Mouse (Mus musculus) stomach, embryonic 15.5 days (tissue): ENCODE results near the gene Gnb1l. TPM values are rescaled to one million over a fixed set of nuclear protein-coding genes. Genes with fewer than 3 reads are reported as not detected.

ENCODE experiments used
- ATAC-seq: fragments of 200-750 bp; cut with Nextera tagmentation; 2 replicates; pipeline ENCODE4 v1.8.0; 2017; ENCODE audit warnings: low read depth, moderate number of reproducible peaks, moderate TSS enrichment; ENCODE audit not compliant: insufficient read depth, low FRiP score
- H3K27ac ChIP-seq: fragments of 300-500 bp; sonication (generic); 2 replicates; pipeline ENCODE4 v1.5.1; 2015; ENCODE audit warnings: mild to moderate bottlenecking, inconsistent platforms
- H3K27me3 ChIP-seq: fragments of 300-500 bp; sonication (generic); replicated peaks from 2 replicates; pipeline ENCODE4 v1.6.1; 2015; ENCODE audit warnings: inconsistent platforms
- H3K36me3 ChIP-seq: fragments of 300-500 bp; sonication (generic); 2 replicates; pipeline ENCODE4 v1.6.1; 2015; ENCODE audit warnings: inconsistent platforms
- H3K4me1 ChIP-seq: fragments of 300-500 bp; sonication (generic); 2 replicates; pipeline ENCODE4 v1.6.1; 2015; ENCODE audit warnings: inconsistent platforms
- H3K4me2 ChIP-seq: fragments of 300-500 bp; sonication (generic); 2 replicates; pipeline ENCODE4 v1.6.1; 2015; ENCODE audit warnings: mild to moderate bottlenecking, inconsistent platforms
- H3K4me3 ChIP-seq: fragments of 300-500 bp; sonication (generic); replicated peaks from 2 replicates; pipeline ENCODE4 v1.5.1; 2015; ENCODE audit warnings: inconsistent platforms
- H3K9ac ChIP-seq: fragments of 300-500 bp; sonication (generic); 2 replicates; pipeline ENCODE4 v1.6.1; 2015; ENCODE audit warnings: inconsistent platforms
- H3K9me3 ChIP-seq: fragments of 300-500 bp; sonication (generic); 2 replicates; pipeline ENCODE4 v1.6.1; 2016; ENCODE audit warnings: inconsistent platforms
- WGBS: fragments of 180-500 bp; shearing (Covaris S2); methylation state at CpG from one replicate; pipeline ENCODE4 v1.1.7; 2015; 5-methylcytosine and 5-hydroxymethylcytosine counted together
- polyA plus RNA-seq: library from polyadenylated mRNA; unstranded; fragments of >200 nt; fragmentation: Nextera tagmentation; extraction: Ambion mirVana; gene quantifications from 2 replicates; pipeline ENCODE4 v1.2.1, GENCODE M21; 2015

Gnb1l gene
- 13.1 and 14.1 TPM in 2 replicates for polyA plus RNA-seq

DNA sequence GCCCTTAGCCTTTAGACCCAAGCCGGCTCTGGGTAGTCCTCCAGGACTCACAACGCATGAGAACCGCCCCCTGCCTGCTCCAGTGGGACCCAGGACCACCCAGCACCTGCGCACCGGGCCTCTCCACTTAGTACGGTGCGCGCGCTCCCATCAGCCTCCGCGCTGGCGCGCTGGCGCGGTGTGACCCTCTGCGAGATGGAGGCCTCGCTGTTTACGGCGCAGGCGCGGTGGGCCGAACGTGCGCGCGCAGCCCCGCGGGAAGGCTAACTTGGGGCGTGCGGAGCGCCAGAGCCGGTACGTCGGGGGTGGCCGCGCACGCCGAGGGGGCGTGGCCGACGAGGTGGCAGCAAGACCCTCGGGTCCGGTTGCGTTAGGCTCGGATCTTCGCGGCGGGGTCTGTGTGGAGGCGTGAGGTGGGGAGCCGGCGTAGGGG is at the start of gene Gnb1l, which contains the start of gene Rtl10:
Gene Gnb1l, plus strand, starts transcription at position 156 of the 433 bp plus-strand sequence.
Gene Rtl10, plus strand, starts transcription at position 344 of the 433 bp plus-strand sequence.
- WGBS = under 1% methylated on average over 51 of the region's 51 CpGs
- Histone ChIP-seq H3K4me3 (peak within 1 kb of the TSS; percentile 83), H3K9me3 (no peaks in the 10 kb centered on the region), H3K27me3 (no peaks in the 10 kb centered on the region), H3K4me2 (peak within 1 kb of the TSS; percentile 77), H3K27ac (peak within 1 kb of the TSS; percentile 63), H3K9ac (peak within 1 kb of the TSS; percentile 67), H3K4me1 (peaks cover 15% of the 10 kb centered on the region), H3K36me3 (peaks cover 10% of the 10 kb centered on the region; the same call in 1 of the 2 replicates)
- ATAC-seq = peak; percentile 98

DNA sequence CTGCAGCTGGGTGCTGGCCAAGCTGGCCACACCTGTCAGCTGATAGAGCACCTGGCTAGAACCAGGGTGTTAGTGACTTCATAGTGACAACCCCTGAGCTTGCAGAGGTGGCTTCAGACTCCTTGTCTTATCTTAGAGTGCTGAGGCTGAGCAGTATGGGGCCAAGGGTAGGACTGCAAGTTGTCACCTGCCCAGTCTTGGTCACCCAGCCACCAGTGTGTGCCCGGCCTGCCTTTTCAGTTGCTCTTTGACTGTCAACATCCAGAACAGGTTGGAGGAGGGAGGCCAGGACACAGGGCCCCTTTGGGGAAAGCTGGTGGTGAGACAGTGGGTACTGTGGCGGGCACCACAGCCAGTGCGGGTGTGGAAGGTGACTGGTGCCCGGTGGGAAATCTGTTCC is 49.5 kb upstream of the Gnb1l start:
- Histone ChIP-seq H3K27me3 (no peaks in the 10 kb centered on the region), H3K9me3 (no peaks in the 10 kb centered on the region), H3K4me3 (no peak overlapping the region), H3K9ac (no peak overlapping the region), H3K27ac (no peak overlapping the region), H3K4me2 (no peak overlapping the region), H3K4me1 (0 out of 2 replicates have a peak, but pooled peaks cover 8% of the 10 kb centered on the region), H3K36me3 (peaks cover 4% of the 10 kb centered on the region; the same call in 1 of the 2 replicates)
- ATAC-seq = no peak
- WGBS = 87% methylated on average over 4 of the region's 4 CpGs

DNA sequence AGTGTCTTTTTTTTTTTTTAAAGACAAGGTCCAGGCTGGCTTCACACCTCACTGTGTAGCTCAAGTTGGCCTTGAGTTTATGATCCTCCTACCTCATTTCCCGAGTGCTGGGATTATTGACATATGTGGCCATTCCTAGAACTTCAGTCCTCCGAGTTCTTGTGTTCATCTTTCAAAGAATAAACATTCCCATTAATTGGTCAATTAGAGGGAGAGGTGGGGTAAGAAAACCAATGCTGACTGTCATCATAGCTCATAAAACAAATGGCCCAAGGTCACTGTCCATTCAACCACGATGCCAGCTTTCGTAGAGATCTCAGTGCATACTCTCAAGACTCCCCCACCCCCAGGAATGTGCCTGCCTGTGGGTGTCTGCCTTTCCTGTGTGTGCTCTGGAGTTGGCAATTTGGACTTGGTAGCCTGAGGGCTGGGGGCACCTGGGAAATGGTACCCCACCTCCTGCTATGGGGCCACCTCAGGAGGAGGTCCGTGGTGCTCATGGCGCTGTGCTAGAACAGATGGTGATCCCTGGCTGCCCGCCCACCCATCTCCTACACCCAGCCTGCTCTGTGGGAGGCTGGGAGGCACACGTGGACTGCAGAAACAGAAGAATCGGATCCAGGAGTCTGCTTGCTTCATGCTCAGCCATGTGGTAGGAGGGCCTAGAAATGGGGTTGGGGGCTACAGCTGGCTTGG is 46.9 kb upstream of the Gnb1l start:
- Histone ChIP-seq H3K27ac (no peak overlapping the region), H3K4me3 (no peak overlapping the region), H3K4me1 (0 out of 2 replicates have a peak, but pooled peaks cover 8% of the 10 kb centered on the region), H3K9me3 (no peaks in the 10 kb centered on the region), H3K27me3 (no peaks in the 10 kb centered on the region), H3K9ac (no peak overlapping the region), H3K4me2 (no peak overlapping the region), H3K36me3 (peaks cover 4% of the 10 kb centered on the region; the same call in 1 of the 2 replicates)
- ATAC-seq = no peak
- WGBS = 55% methylated on average over 9 of the region's 9 CpGs

DNA sequence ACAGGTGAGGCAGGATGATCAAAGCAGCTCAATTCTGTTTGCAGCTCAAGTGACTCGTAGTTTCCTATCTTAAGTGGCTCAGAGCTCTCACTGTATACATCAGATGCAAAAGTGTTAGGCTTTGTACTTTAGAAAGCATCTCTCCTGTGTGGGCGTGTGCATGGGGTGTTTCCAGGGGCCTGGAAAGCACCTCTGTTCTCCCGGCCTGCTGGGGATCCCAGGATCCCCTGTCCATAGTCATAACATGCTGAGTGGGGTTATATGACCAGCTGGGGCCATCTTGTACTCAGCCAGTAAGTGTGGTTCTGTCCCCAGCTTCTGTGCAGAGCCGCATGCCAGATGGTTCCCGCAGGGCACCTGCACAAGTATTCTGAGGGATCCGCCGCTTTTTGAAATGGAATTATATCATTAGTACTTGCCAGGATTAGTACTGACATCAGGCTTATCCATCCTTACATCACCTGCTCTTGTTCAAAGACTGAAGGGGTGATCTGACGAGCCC is 46.1 kb upstream of the Gnb1l start:
- H3K36me3 ChIP-seq = peaks cover 4% of the 10 kb centered on the region; the same call in 1 of the 2 replicates
- H3K4me3 ChIP-seq = no peak overlapping the region
- H3K9me3 ChIP-seq = no peaks in the 10 kb centered on the region
- 0 out of 2 replicates have a peak, but pooled peaks cover 8% of the 10 kb centered on the region for H3K4me1 ChIP-seq
- no peak overlapping the region for H3K9ac ChIP-seq
- WGBS = 84% methylated on average over 8 of the region's 8 CpGs
- H3K27ac ChIP-seq = no peak overlapping the region
- H3K27me3 ChIP-seq = no peaks in the 10 kb centered on the region
- no peak for ATAC-seq
- no peak overlapping the region for H3K4me2 ChIP-seq

DNA sequence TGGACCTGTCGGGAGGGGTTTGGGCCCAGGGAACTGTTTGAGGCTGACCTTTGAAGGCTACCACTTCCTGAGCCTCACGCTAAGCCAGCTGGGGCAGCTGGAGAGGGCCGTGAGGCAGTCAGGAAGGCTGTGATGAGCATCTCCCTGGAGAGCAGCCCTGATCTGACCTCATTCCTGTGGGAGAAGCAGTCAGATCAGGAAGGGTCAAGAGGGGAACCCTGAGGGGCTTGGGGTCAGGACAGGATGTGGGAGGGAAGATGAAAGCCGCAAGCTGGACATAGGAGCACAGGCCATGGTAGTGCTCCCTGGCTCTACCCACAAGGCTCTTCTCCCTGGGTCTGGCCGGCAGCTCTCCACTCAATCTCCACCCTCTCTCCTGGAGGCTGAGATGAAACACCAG is 44.7 kb upstream of the Gnb1l start:
- no peaks in the 10 kb centered on the region for H3K27me3 ChIP-seq
- H3K4me1 ChIP-seq = peaks cover under 1% of the 10 kb centered on the region; the same call in 1 of the 2 replicates
- no peak overlapping the region for H3K4me2 ChIP-seq
- WGBS = 50% methylated on average over 5 of the region's 5 CpGs
- no peak overlapping the region for H3K9ac ChIP-seq
- ATAC-seq = no peak
- peaks cover 4% of the 10 kb centered on the region; the same call in 1 of the 2 replicates for H3K36me3 ChIP-seq
- H3K4me3 ChIP-seq = no peak overlapping the region
- no peak overlapping the region for H3K27ac ChIP-seq
- no peaks in the 10 kb centered on the region for H3K9me3 ChIP-seq

DNA sequence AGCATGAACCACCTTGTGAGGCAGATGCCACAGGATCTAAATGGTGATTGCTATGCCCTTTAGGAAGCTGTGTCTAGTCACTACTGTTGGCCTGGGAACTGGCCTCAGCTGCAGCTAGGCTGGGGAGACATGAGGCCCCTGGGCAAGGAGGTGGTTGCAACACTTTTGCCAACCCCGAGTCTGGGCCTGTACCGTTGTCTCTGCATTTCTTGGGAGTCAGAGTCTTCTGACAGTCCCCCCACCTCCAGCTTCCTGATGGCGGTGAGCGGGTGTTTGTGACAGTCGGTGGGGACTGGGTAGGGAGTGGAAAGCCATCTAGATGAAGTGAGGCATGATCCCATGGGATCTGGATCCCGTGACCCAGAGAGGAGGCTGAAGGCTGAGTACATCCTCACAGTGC is 43.1 kb upstream of the Gnb1l start:
- Histone ChIP-seq H3K9me3 (no peaks in the 10 kb centered on the region), H3K4me2 (no peak overlapping the region), H3K9ac (no peak overlapping the region), H3K4me3 (no peak overlapping the region), H3K27me3 (no peaks in the 10 kb centered on the region), H3K27ac (no peak overlapping the region), H3K36me3 (no peaks in the 10 kb centered on the region; the same call in 1 of the 2 replicates), H3K4me1 (peaks cover 14% of the 10 kb centered on the region)
- WGBS = 89% methylated on average over 6 of the region's 6 CpGs
- no peak for ATAC-seq

DNA sequence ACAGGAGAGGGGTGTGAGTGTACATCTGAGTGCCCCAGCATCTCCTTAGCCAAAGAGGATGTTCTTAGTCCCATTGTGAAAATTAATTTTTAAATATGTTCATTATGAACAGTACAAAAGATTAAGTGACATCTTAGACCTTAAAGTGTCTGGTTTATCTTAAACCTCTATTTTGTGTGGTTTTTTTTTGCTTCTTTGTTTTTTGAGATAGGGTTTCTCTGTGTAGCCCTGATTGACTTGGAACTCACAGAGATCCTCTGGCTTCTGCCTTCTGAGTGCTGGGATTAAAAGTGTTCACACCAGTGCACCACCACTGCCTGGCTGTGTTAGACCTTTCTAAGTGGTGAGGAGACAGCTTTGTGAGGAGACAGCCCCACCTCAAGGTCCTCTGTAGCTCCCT is 39.9 kb upstream of the Gnb1l start:
- Histone ChIP-seq H3K36me3 (no peaks in the 10 kb centered on the region), H3K27ac (no peak overlapping the region), H3K9ac (no peak overlapping the region), H3K4me2 (no peak overlapping the region), H3K27me3 (no peaks in the 10 kb centered on the region), H3K4me3 (no peak overlapping the region), H3K4me1 (peaks cover 14% of the 10 kb centered on the region), H3K9me3 (no peaks in the 10 kb centered on the region)
- ATAC-seq = no peak

DNA sequence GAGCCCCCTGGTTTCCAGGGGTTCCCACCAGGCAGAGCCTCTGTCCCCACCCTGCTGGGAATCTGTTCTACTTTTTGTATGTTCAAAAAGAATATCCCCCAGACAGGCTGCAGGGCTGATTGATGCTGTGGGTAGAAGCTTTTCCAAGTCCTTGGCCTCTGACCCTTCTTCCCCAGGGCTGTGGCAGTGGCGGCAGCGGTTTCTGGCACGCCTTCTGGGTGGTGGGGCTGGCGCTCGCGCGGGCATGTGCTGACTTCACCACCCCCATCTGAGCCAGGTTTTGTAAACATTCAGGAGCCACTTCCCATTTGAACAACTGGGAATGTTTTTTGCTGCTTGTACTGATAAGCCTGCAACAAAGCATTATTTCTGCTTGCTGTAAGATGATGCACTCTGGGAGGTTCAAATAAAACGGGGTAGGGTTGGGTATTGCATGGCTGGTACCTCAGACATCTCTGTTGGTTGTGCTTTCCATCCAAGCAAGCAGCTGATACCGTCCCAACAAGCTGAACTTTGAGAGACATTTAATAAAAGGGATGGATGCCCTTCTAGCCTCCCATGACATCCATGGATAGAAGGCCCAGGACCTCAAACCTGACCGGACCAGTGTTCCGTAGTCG is 39.1 kb upstream of the Gnb1l start:
- H3K9me3 ChIP-seq = no peaks in the 10 kb centered on the region
- WGBS = 10% methylated on average over 12 of the region's 12 CpGs
- ATAC-seq = no peak
- peak overlapping the region; percentile 13; the same call in 1 of the 2 replicates for H3K4me2 ChIP-seq
- H3K4me1 ChIP-seq = peaks cover 16% of the 10 kb centered on the region
- H3K27me3 ChIP-seq = no peaks in the 10 kb centered on the region
- H3K36me3 ChIP-seq = no peaks in the 10 kb centered on the region
- H3K9ac ChIP-seq = no peak overlapping the region
- H3K27ac ChIP-seq = no peak overlapping the region
- no peak overlapping the region for H3K4me3 ChIP-seq

DNA sequence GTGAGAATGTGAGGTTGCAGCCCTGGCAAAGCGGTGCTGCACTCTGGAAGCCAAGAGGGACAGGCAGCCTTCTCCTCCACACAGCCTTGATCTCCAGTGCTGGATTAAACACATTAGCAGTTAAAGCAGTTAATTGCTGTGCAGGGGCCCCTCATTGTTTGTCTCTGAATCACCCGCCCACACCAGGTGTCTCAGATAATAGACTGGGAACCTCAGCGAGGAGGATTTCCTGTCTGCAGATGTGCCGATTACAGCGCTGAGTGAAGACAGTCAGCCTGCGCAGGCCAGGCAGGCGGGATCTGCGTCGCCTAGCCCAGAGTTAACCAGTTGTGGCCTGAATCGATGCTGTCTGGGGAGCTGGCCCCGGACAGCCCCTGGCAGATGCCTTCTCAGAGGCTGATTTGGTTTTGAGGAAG is 38.5 kb upstream of the Gnb1l start:
- no peak overlapping the region for H3K4me3 ChIP-seq
- H3K9ac ChIP-seq = no peak overlapping the region
- H3K27me3 ChIP-seq = no peaks in the 10 kb centered on the region
- ATAC-seq = peak; percentile 75; the same call in 1 of the 2 replicates
- H3K36me3 ChIP-seq = no peaks in the 10 kb centered on the region
- H3K9me3 ChIP-seq = no peaks in the 10 kb centered on the region
- no peak overlapping the region for H3K27ac ChIP-seq
- peak overlapping the region; percentile 13; the same call in 1 of the 2 replicates for H3K4me2 ChIP-seq
- peaks cover 16% of the 10 kb centered on the region for H3K4me1 ChIP-seq
- 5% methylated on average over 11 of the region's 11 CpGs for WGBS

DNA sequence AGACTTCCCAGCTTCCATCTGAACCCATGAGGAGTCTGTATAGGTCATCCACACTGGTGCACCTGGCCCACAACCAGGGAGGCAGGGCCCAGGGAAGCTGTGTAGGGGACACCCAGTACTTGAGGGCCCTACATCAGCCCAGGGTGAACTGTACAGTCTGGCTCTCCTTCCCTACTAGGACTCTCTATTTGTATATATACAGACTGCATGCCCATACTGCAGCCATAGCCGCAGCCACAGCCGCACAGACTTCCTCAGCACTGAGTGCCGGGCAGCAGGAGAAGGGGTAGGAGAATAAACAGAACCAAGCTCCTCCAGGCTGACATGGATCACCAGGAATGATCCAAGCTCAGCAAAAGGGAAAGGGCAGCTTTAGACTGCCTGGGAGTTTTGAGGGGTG is 37.7 kb upstream of the Gnb1l start:
- Histone ChIP-seq H3K9me3 (no peaks in the 10 kb centered on the region), H3K4me1 (peaks cover 16% of the 10 kb centered on the region), H3K27me3 (no peaks in the 10 kb centered on the region), H3K36me3 (no peaks in the 10 kb centered on the region), H3K27ac (no peak overlapping the region), H3K4me2 (no peak overlapping the region), H3K4me3 (no peak overlapping the region), H3K9ac (no peak overlapping the region)
- ATAC-seq = no peak
- WGBS = 72% methylated on average over 3 of the region's 3 CpGs

DNA sequence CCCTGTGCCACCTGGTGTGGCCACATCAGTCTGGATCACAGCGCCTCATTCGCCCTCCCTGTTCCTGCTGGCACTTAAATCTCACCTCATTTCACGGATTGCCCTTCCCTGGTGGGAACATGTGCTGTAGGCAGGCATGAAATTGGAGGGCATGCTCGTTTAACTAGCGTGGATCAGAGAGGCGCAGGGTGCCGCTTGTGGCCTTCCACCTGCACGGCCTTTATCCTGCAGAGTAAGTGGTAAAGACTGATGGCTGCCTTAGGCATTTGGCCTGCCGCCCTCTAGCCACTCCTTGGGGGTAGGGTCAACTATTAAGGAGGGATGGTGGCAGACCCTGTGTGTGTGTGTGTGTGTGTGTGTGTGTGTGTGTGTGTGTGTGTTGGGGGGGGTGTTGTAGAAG is 36.5 kb upstream of the Gnb1l start:
- ATAC-seq = no peak

DNA sequence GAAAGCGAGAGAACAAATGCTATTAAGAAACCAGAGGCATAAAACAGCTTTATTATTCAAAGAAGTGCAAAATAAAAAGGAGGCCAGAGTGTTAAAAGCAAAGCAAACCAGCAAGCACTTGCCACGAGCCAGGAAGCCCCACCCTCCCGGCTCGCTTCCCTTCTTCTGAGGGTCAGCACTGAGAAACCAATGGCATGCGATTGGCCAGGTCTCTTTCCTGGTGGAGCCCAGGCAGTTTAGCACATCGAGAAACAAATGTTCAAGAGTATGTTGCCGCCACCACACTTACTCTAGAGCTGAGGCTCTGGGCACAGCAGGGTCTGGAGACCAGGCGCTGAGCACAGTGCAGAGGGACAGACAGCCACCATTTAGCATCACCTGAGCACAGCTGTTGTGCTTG is 35.9 kb upstream of the Gnb1l start:
- no peaks in the 10 kb centered on the region for H3K9me3 ChIP-seq
- H3K4me2 ChIP-seq = no peak overlapping the region
- no peak for ATAC-seq
- H3K27ac ChIP-seq = no peak overlapping the region
- H3K4me3 ChIP-seq = no peak overlapping the region
- H3K36me3 ChIP-seq = no peaks in the 10 kb centered on the region
- H3K9ac ChIP-seq = no peak overlapping the region
- H3K4me1 ChIP-seq = peaks cover 16% of the 10 kb centered on the region
- H3K27me3 ChIP-seq = no peaks in the 10 kb centered on the region
- 55% methylated on average over 8 of the region's 8 CpGs for WGBS

More for the DNA sequence above, 36.5 kb upstream of the Gnb1l start:
- no peaks in the 10 kb centered on the region for H3K36me3 ChIP-seq
- no peak overlapping the region for H3K27ac ChIP-seq
- 76% methylated on average over 9 of the region's 9 CpGs for WGBS
- H3K27me3 ChIP-seq = no peaks in the 10 kb centered on the region
- no peak overlapping the region for H3K9ac ChIP-seq
- peaks cover 16% of the 10 kb centered on the region for H3K4me1 ChIP-seq
- no peaks in the 10 kb centered on the region for H3K9me3 ChIP-seq
- no peak overlapping the region for H3K4me2 ChIP-seq
- H3K4me3 ChIP-seq = no peak overlapping the region
